Mouse (Mus musculus) lung, postnatal 0 days (tissue): ENCODE results near the gene Shd. TPM values are rescaled to one million over a fixed set of nuclear protein-coding genes. Genes with fewer than 3 reads are reported as not detected.

Experiments
- ATAC-seq: fragments of 200-750 bp; cut with Nextera tagmentation; 2 replicates; pipeline ENCODE4 v1.8.0; 2017; ENCODE audit warnings: moderate library complexity
- DNase-seq: peaks from one replicate; pipeline ENCODE4 v3.0.0-alpha.2; 2016; ENCODE audit warnings: low spot score
- H3K27ac ChIP-seq: fragments of 300-500 bp; sonication (generic); 2 replicates; pipeline ENCODE4 v1.5.1; 2014; ENCODE audit warnings: antibody characterized with exemption, mild to moderate bottlenecking, low read length, mixed read lengths
- H3K27me3 ChIP-seq: fragments of 300-500 bp; sonication (generic); replicated peaks from 2 replicates; pipeline ENCODE4 v1.6.1; 2014; ENCODE audit warnings: low read length, mixed read lengths; ENCODE audit not compliant: insufficient read depth
- H3K36me3 ChIP-seq: fragments of 300-500 bp; sonication (generic); 2 replicates; pipeline ENCODE4 v1.6.1; 2014; ENCODE audit warnings: low read length, mixed read lengths; ENCODE audit not compliant: insufficient read depth
- H3K4me1 ChIP-seq: fragments of 300-500 bp; sonication (generic); 2 replicates; pipeline ENCODE4 v1.6.1; 2014; ENCODE audit warnings: antibody characterized with exemption, low read depth, low read length, mixed read lengths; ENCODE audit not compliant: insufficient read depth
- H3K4me2 ChIP-seq: fragments of 300-500 bp; sonication (generic); replicated peaks from 2 replicates; pipeline ENCODE4 v1.6.1; 2014; ENCODE audit warnings: low read depth, mild to moderate bottlenecking, low read length, moderate library complexity, mixed read lengths
- H3K4me3 ChIP-seq: fragments of 300-500 bp; sonication (generic); 2 replicates; pipeline ENCODE4 v1.5.1; 2014; ENCODE audit warnings: low read depth, low read length
- H3K9ac ChIP-seq: fragments of 300-500 bp; sonication (generic); replicated peaks from 2 replicates; pipeline ENCODE4 v1.6.1; 2014; ENCODE audit warnings: low read depth, mild to moderate bottlenecking
- H3K9me3 ChIP-seq: fragments of 300-500 bp; sonication (generic); 2 replicates; pipeline ENCODE4 v1.6.1; 2016; ENCODE audit warnings: low read length, mixed read lengths
- CTCF ChIP-seq: IDR thresholded peaks from 2 replicates; pipeline ENCODE4 v1.5.1; 2016; ENCODE audit warnings: antibody characterized with exemption, mild to moderate bottlenecking
- EP300 ChIP-seq: IDR thresholded peaks from 2 replicates; pipeline ENCODE4 v1.6.1; 2016; ENCODE audit warnings: antibody characterized with exemption, mild to moderate bottlenecking, control low read depth
- WGBS: fragments of 180-500 bp; shearing (Covaris S2); extraction: QIAGEN DNeasy Blood & Tissue Kit; methylation state at CpG from one replicate; pipeline ENCODE4 v1.1.7; 2014; 5-methylcytosine and 5-hydroxymethylcytosine counted together
- polyA plus RNA-seq: library from polyadenylated mRNA; unstranded; fragments of >200 nt; fragmentation: Nextera tagmentation; extraction: Ambion mirVana; gene quantifications from 2 replicates; pipeline ENCODE4 v1.2.1, GENCODE M21; 2015

Gene Shd
- polyA plus RNA-seq, 1 experiment from 2014 or later, result 3.4 TPM

DNA sequence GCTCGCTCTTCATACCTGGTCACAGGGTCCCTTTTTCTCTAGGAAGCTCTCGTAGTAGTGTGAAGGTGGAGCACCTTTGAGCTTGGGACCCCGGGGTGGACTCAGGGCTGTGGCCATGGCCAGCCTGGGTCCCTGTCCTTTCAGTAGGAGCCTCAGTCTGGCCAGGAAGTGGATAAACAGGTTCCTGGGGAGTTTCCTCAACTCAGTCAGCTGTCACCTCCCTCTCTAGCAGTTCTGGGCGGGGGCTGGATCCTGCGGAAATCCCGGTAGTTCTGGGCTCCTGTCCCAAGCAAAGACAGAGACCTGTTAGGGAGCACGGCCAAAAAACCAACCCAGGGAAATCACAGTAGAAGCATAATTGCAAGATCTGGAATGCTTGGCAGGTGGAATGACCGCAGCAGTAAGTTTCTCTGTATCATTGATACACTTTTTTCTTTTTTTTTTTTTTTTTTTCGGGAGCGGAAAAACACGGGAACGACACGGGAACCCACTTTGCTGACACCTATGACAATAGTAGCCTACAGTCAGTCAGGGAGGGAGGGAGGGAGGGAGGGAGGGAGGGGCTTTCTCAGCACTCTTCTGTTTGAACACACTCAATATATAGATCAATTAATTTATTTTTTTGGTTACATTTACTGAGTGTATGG is 35.3 kb downstream of the Shd start, which contains the start of the genes Stap2 and Mpnd:
Gene Stap2 (minus strand): TSS at position 170 of the 647 bp plus-strand sequence.
Gene Mpnd (plus strand): TSS at position 297 of the 647 bp plus-strand sequence.
- Histone ChIP-seq H3K4me3 (peak within 1 kb of the TSS; percentile 39), H3K9me3 (no peaks in the 10 kb centered on the region), H3K36me3 (0 out of 2 replicates have a peak, but pooled peaks cover 6% of the 10 kb centered on the region), H3K4me1 (peaks cover 17% of the 10 kb centered on the region; the same call in 1 of the 2 replicates), H3K27ac (peak within 1 kb of the TSS; percentile 58), H3K4me2 (peak within 1 kb of the TSS; percentile 55), H3K27me3 (no peaks in the 10 kb centered on the region), H3K9ac (peak within 1 kb of the TSS; percentile 13; the same call in 1 of the 2 replicates)
- ATAC-seq, result peak; percentile 19; the same call in 1 of the 2 replicates
- DNase-seq, result peak; percentile 90
- TF ChIP-seq EP300, result peak; percentile 69
- no peak for TF ChIP-seq CTCF
- whole genome bisulfite sequencing, result 21% methylated on average over 13 of the region's 13 CpGs

DNA sequence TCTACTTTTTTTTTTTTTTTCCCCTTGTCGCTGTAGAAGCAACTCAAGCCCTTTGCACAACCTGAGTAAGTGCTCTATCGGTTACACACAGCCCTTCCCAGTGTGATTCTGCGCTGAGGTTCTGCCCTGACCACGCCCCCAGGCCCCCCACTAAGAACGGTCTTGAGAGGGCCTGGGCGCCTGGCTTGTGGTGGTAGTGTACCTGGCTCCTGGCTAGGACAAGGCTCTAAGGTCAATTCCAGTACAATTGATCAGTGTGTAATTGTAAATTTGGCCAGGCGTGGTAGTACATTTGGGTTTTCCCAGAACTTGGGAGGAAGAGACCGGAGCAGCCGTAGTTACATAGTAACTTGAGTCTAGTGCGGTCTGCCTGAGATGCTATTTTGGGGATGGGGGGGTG is 36.7 kb downstream of the Shd start:
- Histone ChIP-seq H3K9me3 (no peaks in the 10 kb centered on the region), H3K4me2 (no peak overlapping the region), H3K4me3 (no peak overlapping the region), H3K27ac (no peak overlapping the region), H3K27me3 (no peaks in the 10 kb centered on the region), H3K9ac (no peak overlapping the region), H3K36me3 (no peaks in the 10 kb centered on the region), H3K4me1 (peaks cover 18% of the 10 kb centered on the region; the same call in 1 of the 2 replicates)
- ATAC-seq (no peak), DNase-seq (no peak)
- TF ChIP-seq EP300, result no peak
- no peak for TF ChIP-seq CTCF
- 47% methylated on average over 10 of the region's 10 CpGs for WGBS

DNA sequence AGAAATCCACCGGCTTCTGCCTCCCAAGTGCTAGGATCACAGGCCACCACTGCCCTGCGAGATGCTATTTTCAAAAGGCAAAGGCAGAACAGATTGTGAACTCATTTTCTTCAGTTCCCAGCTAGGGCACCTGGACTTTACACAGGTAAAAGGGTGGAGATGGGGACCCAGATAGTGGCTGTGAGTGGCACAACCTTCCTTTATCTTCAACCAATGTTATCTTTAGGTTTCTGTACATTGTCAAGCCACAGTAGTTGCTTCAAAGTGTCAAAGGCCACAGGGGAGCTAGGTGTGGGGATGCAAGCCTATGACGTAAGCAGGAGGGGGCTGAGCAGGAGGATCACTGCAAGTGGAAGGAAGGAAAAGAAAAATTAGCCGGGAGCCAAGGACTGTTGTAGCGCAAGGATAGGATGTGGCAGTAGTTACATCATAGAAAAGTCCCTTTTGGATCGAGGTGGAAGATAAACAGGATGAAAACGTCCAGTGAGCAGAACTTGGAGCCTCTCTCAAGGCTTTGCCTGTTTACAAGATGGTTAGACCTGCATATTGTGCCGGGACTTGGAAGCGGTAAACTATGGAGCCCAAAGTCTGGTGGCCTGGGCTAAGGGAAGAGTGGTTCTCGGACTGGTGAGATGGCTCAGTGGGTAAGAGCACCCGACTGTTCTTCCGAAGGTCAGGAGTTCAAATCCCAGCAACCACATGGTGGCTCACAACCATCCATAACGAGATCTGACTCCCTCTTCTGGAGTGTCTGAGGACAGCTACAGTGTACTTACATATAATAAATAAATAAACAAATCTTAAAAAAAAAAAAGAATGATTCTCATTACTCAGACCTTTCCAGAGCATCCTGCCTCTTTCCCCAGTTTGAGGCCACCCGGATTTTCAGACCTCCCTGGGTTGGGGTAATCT is 37.4 kb downstream of the Shd start:
- H3K36me3 ChIP-seq, result no peaks in the 10 kb centered on the region
- peak overlapping the region; percentile 66 for H3K27ac ChIP-seq
- ATAC-seq, result peak; percentile 5
- TF ChIP-seq CTCF (no peak), EP300 (no peak)
- H3K4me3 ChIP-seq, result no peak overlapping the region
- no peaks in the 10 kb centered on the region for H3K9me3 ChIP-seq
- peaks cover 18% of the 10 kb centered on the region; the same call in 1 of the 2 replicates for H3K4me1 ChIP-seq
- H3K9ac ChIP-seq, result no peak overlapping the region
- WGBS, result 15% methylated on average over 13 of the region's 14 CpGs
- 0 out of 2 replicates have a peak overlapping the region, but pooled peaks have one; percentile 99 for H3K4me2 ChIP-seq
- DNase-seq, result peak; percentile 30
- no peaks in the 10 kb centered on the region for H3K27me3 ChIP-seq

DNA sequence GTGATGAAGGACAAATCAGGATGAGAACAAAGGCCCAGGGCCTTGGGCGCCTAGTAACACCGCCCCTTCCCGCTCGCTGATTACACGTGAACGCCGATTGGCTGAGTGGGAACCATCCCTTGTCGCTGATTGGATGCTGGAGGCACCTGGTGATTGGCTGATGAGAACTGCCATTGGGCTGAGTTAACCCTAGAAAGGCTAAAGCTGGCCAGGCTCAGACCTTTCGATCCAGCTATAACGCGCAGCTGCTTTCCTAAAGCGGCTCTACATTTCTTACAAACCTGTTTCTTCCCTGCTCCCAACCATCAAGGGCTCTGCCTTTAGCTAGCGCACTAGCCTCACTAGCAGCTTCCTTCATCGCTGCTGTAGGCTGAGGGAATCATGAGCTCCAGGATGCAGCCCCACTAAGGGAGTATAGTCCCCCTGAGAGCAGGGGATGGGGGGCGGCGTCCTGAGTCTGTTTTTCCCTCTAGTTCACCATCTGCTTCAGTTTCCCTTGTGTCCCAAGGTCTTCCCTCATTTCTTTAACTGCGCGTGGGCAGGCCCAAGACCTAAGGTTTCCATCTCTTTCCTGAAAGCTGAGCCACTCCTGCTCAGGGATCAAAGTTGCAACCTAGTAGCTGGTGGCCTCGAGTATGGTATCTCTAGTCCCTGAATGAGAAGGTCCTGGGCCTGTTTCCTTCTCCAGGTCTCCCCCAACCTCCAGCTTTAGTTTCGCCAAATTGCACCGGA is 38.3 kb downstream of the Shd start:
- no peaks in the 10 kb centered on the region for H3K27me3 ChIP-seq
- DNase-seq (peak; percentile 97), ATAC-seq (peak; percentile 93)
- TF ChIP-seq CTCF, result no peak
- TF ChIP-seq EP300, result no peak
- peak overlapping the region; percentile 81 for H3K27ac ChIP-seq
- H3K36me3 ChIP-seq, result no peaks in the 10 kb centered on the region
- H3K4me3 ChIP-seq, result peak overlapping the region; percentile 92
- WGBS, result under 1% methylated on average over 21 of the region's 21 CpGs
- peak overlapping the region; percentile 46 for H3K9ac ChIP-seq
- no peaks in the 10 kb centered on the region for H3K9me3 ChIP-seq
- peak overlapping the region; percentile 99 for H3K4me2 ChIP-seq
- peaks cover 18% of the 10 kb centered on the region; the same call in 1 of the 2 replicates for H3K4me1 ChIP-seq

DNA sequence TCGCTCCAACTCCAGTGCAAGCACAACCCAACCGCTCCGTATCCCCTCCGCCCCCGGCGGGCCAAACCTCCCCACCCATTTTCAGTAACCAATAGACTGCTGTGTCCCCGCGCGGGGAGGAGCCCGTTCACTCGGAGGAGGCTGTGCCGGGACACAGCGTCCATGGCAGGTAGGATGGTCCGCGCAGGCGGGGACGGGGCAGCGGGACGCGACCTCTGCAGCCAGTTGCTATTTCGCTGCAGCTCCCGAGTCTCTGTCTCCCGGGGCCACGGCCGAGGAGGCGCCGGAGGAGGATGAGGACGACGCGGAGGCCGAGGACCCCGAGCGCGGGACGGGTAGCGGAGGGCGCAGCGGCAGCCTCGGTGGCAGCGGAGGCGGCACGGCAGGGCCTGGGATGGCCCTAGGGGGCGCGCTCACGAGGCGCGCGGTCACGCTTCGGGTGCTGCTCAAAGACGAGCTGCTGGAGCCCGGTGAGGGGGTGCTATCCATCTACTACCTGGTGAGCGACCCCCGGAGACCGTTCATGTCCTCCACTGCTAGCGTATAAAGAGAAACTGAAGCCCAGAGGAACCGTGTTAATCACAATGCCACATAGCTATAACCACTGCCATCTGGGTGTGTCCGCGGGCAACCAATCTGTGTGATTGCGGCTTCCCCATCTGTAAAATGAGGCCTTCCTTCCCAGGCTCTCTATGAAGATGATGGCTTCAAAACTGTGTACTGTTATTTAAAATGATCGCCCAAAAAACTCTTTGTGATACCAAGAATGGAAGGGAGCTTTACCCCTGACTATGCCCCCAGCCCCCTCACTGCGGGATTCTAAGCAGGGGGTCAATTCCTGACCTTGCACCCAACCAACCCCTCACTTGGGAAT is 39.1 kb downstream of the Shd start:
- no peaks in the 10 kb centered on the region for H3K36me3 ChIP-seq
- H3K27ac ChIP-seq, result peak overlapping the region; percentile 81
- TF ChIP-seq EP300 (no peak), CTCF (peak; percentile 71)
- ATAC-seq (peak; percentile 92), DNase-seq (peak; percentile 96)
- H3K4me2 ChIP-seq, result peak overlapping the region; percentile 99
- H3K4me3 ChIP-seq, result peak overlapping the region; percentile 92
- H3K9ac ChIP-seq, result peak overlapping the region; percentile 46; the same call in 1 of the 2 replicates
- no peaks in the 10 kb centered on the region for H3K27me3 ChIP-seq
- no peaks in the 10 kb centered on the region for H3K9me3 ChIP-seq
- 1% methylated on average over 61 of the region's 62 CpGs for WGBS
- H3K4me1 ChIP-seq, result peaks cover 18% of the 10 kb centered on the region; the same call in 1 of the 2 replicates
